Mouse (Mus musculus) testis, postnatal 14 days (tissue): ENCODE data around the gene Zer1.
"Not testable (repeated sequence)": the region's sequence is repeated elsewhere in the genome, so short reads cannot be mapped to it uniquely, and the experiment has no call there.

Experiments used
- DNase-seq: peaks from one replicate; pipeline ENCODE4 v3.0.0; 2021; ENCODE audit warnings: low spot score

The Zer1 gene

DNA sequence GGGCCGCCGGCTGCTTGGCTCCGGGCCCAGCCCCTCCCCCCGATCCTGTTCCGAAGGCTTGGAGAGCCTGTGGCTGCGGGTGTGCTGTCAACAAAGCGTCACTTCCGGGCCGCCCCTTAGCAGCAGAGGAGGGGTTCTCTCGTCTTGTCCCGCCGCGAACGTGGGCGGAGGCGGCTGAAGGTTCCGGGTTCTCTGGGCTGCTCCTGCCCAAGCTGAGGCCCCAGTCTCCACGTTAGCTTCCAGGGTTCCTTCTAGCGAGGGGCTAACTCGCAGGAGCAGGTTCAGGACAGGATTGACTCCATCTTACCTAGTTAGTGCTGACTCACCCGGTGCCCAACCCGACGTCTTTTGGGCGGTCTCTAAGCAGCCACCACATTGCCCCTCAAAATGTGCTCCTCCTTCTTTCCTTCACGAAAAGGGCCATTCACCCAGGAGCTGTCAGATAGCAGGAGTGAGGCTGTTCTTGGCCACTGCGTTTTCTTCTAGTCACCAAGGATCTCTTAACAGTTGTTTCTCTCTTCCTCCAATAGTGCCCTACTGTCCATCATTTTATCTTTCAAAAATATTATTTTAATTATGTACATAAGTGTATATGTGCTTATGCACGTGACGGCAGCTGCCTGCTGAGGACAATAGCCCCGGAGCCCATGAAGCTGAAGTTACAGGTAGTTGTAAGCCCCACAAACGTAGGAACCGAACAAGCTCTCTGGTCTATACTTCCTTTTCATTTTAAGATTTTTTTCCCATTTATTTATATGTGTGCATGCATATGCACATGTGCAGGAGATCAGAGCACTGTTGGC is at the start of gene Zer1:
TSS of gene Zer1 (minus strand) at position 114 of the 803 bp plus-strand sequence.
- DNase-seq, result peak; percentile 94

DNA sequence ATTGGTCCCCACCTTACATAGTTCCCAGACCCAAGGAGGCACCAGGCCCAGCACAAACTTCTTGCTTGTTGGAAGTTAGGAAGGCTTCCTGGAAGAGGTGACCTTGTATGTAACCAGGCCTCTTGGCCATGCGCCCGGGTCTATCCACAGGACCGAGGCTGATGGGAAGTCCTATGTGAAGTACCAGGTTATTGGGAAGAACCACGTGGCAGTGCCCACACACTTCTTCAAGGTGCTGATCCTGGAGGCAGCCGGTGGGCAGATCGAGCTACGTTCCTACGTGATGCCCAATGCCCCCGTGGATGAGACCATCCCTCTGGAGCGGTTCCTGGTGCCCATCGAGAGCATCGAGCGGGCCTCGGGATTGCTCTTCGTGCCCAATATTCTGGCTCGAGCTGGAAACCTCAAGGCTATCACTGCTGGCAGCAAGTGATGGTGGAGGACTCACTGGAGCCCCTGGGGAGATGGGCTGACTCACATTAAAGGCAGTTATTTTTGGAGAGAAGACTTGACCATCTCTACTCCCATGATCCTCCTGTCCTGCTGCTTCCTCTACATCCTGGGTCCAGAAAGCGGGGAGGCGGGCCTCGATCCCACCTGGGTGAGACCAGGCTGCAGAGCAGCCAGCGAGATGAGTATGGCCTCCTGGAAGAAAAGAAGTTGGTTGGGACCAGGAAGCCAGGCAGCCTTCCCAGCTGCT is 49.3 kb upstream of the Zer1 start:
- no peak for DNase-seq

DNA sequence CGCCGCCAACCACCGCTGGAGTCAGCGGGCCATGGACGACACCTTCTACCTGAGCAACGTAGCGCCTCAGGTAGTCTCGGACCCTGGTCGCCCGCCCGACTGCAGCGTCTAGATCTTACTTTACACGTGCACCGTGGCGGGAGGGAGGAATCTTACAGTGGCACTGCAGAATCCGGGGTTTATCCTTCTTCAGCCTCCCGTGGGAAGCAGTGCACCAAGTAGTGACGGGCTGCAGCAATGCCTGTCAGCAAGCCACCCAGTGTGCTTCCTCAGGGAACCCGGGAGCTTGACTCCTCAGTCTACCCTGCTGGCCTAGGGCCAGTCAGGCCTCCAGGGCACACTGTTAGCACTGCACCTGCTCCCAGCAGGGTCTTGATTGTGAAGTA is 47.6 kb upstream of the Zer1 start:
- no peak for DNase-seq

DNA sequence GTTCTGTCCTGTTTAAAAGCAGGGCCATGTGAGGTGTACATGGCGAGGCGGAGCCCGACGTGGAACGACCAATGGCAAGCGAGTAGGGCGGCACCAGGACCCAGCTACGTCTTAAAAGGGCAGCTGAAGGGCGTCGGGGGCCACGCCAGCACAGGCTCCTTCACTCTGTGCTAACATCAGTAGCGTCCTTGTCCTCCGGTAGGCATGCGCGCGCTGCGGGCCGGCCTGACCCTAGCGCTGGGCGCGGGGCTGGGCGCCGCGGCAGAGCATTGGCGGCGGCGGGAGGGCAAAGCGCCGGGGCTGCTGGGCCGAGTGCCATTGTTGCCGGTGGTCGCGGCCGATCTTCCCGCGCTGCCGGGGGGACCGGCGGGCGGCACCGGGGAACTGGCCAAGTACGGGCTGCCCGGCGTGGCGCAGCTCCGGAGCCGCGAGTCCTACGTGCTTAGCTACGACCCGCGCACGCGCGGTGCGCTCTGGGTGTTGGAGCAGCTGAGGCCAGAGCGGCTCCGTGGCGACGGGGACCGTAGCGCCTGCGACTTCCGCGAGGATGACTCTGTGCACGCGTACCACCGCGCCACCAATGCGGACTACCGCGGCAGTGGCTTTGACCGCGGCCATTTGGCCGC is 47.1 kb upstream of the Zer1 start, which contains the start of gene Endog:
TSS of gene Endog (plus strand) at position 123 of the 626 bp plus-strand sequence.
- peak; percentile 82 for DNase-seq

DNA sequence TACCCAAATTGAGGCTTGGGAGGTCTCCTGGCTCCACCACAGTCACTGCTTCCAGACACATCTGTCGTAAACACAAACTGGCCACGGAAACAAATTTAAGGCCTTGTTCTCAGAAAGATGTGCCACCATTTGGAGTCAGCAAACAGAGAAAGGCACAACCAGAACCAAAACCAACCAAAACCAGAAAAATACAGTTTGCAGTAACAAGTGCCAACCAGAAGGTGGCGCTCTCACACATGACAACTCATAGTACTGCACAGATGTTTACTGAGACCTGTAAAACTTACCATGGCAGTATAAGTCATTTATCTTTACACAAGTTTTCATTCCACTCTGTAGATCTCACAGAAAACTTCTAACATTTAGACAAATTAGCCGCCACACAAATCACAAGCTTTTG is 42.3 kb upstream of the Zer1 start:
- DNase-seq, result no peak

DNA sequence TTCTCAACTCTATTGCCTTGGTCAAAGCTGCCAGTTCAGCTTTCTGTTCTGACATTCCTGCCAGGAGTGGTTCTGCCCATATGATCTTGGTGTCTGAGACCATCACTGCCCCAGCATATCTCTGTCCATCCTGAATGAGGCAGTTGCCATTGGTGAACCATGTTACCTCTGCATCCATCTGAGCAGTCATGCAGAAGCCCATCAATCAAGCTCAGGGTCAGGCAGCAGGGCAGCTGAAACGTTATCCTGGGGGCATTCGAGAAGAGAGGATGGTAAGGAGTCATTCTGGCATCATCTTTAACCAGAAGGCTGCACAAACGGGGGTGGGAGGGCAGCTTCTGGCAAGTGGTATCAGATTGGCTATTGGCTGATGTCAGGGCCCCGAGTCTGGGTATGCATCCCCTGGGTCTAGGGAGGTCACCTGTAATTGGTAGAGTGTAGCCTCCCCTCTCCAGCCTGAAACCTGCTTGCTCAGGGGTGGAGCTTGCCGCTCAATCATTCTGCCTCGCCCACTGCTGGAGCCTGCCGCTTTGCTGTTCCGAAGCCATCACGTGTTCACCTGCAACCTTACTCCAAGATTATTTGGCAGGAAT is 40.1 kb upstream of the Zer1 start:
- DNase-seq, result no peak

DNA sequence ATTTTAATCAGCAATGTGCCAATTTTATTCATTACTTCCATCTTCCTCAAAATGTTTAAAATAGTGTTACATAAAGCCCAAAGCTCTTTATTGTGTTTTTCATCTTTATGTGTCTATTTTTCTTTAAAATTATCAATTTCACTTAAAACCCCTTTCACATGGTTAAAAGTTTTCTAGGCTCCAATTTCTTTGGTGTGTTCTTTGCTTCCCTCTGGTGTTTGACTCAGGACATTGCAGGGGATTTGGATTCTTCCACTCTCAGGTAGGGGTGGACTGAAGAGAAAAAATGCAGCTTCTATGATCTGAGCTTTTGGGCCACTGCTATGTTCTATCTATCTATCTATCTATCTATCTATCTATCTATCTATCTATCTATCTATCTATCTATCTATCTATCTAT is 37.4 kb upstream of the Zer1 start:
- DNase-seq, result no peak

DNA sequence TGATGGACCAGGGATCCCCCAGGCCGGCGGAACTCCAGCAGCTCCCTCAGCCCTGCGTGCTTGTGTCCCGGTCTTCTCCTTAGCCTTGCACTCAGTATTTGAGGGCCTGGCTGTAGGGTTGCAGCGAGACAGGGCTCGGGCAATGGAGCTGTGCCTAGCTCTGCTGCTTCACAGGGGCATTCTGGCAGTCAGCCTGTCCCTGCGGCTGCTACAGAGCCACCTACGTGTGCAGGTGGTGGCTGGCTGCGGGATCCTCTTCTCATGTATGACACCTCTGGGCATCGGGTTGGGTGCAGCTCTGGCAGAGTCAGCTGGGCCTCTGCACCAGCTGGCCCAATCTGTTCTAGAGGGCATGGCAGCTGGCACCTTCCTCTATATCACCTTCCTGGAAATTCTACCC is 35.5 kb upstream of the Zer1 start:
- DNase-seq, result not testable (repeated sequence)

DNA sequence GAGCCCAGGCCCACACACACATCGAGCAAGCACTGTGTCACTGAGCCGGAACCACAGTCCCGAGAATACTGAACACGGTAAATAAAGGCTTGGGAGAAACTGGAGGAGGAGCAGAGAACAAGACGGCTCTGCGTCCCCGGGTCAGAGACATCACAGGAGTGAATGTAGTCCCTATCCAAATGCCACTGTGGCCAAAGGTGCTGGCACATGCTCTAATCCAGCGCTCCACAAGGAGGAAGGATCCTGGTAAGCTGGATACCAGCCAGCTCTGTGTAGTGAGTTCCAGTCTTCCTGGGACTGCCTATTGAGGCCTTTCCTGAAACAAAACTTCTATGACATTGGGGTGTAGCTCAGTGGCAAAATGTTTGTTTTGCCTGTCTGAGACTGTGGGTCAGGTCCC is 28.2 kb upstream of the Zer1 start:
- DNase-seq, result no peak

DNA sequence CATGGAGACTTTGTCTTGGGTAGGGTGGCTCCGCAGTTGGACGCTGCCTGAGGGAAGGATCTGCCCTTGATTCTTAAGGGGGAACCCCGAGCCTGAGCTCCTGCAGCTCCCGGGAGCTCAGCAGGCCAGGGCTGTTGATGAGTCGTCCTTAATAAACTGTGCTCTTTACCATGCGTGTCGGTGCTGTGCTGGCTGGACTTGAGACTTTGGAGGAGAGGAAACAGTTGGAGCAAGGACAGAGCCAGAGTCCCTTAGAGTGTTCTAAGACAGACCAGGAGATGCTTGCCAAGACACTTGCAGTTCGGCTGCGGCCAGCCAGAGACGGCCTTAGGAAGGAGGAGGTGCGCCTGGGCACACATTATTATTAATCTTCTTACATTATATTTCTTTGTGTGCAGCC is 27.5 kb upstream of the Zer1 start:
- no peak for DNase-seq

DNA sequence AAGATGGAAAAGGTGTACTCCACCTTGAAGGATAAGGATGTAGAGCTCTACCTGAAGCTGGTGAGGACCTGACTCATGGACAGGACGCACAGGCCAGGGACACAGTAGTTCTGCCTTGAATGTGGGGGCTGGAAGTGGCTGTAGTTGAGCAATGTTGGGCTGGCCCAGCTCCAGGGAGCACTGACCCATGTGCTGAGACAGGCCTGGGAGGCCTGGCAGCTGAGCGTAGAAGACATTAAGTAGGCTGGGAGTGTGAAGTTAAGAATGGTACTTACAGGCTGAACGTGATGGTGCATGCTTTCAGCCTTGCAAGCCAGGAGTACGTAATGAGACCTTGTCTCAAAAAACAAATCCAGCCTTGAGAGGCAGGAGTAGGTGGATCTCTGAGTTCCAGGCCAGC is 23.1 kb upstream of the Zer1 start:
- no peak for DNase-seq

DNA sequence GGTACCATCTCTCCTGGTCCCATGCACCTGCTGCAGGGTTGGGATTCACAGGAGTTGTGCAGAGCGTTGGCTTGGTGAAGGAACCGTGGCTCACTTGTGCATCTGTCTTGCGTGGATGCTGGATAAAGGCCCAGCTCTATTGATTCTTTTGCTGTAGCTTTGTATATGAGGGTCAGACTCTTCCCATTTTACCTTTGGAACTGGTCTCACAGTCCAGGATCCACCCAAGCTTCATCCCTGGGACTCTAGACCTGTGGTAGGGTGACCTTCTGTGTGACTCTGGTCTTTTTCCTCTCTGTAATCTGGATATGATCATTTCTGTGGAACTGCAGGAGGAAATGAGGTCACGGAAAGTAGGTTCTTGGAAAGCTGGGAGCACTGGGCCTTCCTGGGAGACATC is 20.1 kb upstream of the Zer1 start:
- DNase-seq, result no peak

DNA sequence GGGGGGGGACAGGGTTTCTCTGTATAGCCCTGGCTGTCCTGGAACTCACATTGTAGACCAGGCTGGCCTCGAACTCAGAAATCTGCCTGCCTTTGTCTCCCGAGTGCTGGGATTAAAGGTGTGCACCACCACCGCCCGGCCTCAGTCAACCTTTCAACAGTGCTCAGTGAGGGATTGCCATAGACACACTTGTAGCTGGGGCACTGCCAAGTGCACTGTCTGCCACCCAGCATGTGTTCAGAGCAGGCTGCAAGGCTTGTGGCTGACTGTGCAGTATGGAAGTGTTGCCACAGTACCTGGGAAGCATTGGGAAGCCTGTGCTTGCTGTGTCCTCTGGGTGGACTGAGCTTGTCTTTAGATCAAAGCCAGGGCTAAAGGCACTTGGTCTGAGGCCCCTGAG is 15.6 kb upstream of the Zer1 start:
- DNase-seq, result not testable (repeated sequence)

DNA sequence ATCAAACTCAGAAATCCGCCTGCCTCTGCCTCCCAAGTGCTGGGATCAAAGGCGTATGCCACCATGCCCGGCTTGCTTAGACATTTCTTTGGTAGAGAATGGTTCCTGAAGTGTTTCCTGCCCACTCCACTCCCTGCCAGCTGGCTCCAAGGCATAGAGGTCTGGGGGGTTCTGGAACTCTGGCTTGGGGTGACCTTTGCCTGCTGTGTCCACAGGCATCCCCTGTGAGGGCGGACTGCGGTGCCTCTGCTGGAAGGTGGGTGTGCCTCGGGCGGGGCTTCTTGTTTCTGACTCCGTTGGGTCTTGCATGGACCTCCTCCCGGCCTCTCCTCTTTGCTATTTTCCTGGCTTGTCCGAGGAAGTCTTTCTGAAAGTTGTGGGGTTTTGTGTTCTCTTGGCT is 12.1 kb upstream of the Zer1 start:
- DNase-seq, result no peak

DNA sequence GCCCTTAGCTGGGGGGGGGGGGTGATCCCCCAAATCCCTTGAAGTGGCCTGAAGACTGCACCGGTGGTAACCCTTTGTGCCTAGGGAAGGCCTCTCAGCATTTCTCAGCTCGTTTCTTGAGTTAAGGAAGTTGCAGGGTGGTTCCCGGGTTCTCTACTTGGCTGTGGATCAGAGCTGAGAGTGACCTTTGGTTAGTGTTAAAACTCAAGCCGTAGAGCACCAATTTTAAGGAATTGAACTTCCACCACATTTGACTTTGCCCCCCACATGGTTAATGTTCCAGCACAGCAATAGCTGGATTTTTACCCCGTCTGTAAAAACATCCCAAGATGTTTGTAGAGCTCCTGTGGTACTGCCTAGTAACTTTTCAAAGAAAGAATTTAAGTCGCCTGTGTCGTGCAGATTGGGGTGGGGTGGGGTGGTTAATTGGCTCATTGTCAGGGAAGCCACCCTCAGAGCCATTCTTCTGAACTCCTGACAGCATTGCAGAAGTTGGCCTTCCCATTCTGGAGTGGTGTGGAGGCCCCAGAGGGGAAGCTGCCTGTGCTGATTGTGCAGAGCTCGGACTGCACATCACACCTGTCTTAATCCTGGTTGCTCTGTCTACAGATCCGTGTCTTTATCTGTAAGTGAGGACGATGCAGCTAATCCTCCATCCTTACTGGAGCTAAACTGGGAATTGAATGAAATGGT is 10.7 kb upstream of the Zer1 start:
- DNase-seq, result no peak

DNA sequence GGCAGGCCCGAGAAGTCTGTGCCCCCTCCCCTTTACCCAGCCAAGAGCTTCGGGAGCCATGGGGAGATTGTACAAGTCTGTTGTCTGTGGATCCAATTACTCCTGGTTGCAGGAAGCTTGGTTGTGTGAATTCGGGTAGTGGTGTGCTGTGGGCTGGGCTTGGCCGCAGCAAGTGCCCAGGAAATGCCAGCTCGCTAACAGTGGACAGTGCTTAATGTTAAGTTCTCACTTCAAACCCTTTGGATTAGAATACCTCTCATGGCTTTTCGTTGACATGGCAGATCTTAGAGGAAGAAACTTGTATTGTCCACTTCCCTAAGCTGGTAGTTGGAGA is 10.0 kb upstream of the Zer1 start:
- no peak for DNase-seq

DNA sequence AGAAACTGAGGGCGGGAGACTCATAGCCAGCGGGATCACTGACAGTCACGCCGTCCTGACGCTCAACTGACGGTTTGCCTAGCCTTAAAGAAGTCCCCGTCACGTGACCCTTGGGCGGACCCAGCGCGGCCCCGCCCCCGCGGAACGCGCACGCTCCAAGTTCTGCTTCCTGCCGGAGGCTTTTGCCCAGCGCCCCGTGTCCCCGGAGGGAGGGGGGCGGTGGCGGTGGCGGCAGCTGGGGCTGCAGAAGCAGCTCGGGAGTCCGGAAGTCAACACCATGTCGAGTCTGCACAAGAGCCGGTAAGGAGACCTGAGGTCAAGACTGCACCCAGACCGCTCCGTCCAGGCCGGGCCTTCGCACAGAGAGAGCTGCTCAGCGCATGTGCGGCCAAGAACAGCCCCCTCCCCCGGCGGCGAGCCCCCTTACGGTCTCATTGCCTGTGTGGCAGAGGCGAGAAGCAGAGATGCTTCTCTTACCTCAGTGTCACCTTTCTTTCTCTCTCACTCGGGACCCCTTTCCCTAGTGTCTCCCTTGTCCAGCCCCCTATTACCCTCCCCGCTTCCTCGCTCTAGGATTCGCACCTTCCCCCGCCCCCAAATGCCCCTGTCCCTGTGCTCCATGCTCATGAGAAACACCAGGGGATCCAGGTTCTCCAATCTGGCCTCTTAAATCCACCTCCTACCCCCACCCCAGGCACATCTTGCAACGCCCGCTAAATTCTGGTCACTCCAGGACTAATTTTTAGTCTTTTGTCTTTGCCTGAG is 9.4 kb upstream of the Zer1 start, which contains the start of gene Tbc1d13:
TSS of gene Tbc1d13 (plus strand) at position 134 of the 765 bp plus-strand sequence.
- DNase-seq, result peak; percentile 94

DNA sequence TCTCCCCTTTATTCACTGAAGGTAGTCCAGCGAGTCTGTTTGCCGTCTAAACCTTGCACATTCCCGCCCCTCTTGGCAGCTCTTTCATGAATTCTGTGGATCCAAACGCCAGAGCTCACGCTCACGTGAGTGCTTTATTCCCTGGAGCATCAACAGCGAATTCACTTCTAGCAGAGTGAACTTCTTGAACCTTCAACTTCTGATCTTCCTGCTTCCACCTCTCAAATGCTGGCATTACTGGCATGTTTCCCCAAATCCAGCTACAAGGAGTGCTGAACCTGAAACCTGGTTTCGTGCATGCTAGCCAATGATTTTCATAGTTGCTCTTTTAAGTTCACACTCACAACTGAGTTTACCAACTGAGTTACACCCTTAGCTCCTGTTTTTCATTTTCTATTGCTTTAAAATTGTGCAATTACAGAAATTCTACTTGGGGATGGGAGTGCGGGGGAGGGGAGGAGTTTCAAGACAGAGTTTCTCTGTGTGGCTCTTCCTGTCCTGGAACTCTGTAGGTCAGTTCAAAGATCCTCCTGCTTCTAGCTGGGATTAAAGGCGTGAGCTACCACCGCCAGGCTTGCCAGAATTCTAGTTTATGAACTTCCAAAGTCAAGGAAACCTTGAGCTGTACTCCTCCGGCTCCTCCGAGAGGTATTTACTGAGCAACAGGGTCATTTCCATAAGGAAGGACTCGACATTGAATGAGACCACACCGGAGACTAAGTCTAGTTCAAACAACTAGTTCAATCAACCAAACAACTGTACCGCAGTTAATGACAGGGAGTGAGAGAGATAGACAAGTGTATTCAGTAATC is 8.6 kb upstream of the Zer1 start:
- DNase-seq, result no peak

DNA sequence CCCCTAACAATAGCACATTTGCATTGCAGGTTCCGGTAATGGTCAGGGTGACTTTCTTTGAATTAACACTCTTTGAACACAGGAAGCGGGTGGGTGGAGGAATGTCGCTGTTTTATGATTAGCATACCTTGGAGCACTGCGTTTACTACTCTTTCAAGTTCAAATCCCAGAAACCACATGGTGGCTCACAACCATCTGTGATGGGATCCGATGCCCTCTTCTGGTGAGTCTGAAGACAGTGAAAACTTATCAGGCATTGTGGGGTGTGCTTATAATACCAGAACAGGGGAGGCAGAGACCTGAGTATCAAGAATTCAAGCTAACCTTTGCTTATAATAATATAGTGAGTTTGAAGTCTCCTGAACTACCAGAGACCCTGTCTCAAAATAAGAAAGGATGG is 6.9 kb upstream of the Zer1 start:
- DNase-seq, result not testable (repeated sequence)

DNA sequence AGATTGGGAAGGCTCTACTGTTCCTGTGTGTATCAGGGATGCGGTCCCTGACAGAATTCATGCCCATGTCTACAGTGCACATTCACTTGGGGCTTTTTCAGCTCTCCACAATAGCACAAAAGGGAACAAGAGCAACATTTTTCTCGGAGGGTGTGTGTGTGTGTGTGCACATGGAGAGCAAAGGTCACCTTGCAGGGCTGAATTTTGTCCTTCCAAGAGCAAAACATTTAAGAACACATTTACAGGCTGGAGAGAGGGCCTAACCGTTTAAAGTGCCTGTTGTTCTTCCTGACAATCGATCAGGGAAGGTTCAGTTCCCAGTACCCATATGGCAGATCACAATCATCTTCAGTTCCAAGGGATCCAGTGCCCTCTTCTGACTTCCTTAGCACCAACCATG is 5.8 kb upstream of the Zer1 start:
- DNase-seq, result no peak

DNA sequence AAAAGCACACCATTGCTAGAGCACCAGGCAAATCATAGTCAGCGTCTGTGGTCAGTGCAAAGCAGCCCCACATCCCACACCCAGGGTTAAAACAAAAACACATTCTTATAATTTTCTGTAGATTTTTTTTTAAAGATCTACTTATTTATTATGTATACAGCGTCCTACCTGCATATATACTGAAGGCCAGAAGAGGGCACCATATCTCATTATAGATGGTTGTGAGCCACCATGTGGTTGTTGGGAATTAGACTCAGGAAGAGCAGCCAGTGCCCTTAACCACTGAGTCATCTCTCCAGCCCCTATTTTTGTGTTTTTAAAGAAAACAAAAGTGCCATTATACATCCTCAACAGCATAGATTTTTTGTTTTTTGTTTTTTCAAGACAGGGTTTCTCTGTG is 4.4 kb upstream of the Zer1 start:
- no peak for DNase-seq
